Mouse (Mus musculus): Measurements from ENCODE around the gene Mob2. TPM values are rescaled to one million over a fixed set of nuclear protein-coding genes. Genes with fewer than 3 reads are reported as not detected.

Gene Mob2
- total RNA-seq (2022) = 10 to 100 TPM; 52.8 to 65.8 (median 57.6) TPM

DNA sequence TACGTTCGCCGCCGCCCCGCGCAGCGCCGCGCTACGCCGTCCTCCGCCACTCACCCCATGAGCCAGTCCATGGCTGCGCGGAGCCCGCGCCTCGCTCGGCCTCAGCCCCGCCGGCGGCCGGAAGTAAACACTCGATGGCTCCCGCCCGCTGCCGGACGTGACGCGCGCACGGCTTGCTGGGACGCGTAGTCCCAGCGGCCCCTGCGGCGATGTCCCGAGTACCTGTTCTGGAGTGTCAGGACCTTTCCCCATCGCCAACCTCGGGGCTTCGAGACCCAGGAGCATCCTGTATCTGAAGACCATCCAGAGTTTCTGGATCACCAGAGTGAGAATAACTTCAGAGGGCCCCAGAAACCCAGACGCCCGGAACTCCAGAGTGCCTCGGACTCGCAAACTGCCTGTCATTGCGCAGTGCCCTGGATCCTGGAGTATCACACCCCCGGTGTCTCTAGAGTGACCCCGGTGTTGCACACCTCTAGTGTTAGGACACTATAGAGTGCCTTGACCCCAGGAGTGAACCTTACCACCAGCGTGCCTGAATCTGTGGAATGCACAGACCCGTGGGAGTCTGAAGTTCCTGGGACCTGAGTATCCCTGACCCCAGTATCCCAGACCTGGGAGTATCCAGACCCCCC is at the start of gene Mob2:
TSS of gene Mob2 (minus strand) at position 135 of the 635 bp plus-strand sequence.
- peak; percentile 86 for DNase-seq

DNA sequence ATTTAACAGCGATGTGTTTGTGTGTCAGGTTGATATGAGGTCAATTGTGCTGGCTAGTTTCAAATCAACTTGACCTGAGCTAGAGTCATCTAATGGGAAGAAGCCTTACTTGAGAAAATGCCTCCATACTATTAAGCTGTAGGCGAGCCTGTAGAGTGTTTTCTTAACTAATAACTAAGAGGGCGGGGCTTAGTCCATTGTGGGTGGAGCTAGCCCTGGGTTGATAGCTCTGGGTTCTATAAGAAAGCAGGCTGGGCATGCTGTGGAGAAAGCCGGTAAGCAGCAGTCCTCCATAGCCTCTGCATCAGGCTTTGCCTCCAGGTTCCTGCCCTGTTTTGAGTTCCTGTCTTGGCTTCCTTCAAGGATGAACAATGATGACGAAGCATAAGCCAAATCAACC is 43.9 kb upstream of the Mob2 start:
- DNase-seq = no peak

DNA sequence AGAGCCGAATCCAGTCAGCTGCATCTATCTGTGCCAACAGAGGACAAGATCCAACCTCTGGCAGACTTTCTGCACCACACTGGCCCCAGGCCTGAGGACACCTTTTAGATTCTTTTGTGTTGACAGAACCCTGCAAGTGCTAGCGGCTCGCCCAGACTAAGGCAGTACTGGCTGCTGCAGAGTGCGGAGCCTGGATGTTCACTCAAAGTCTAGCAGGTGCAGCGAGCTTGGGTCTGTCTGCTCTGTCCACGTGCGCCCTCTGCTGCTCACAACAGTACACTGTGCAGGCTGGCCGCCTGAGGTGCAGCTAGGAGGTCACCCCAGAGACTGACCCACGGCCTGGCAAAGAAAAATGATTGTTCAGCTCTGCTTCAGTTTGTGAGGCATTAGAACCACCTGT is 36.9 kb upstream of the Mob2 start:
- DNase-seq = no peak

DNA sequence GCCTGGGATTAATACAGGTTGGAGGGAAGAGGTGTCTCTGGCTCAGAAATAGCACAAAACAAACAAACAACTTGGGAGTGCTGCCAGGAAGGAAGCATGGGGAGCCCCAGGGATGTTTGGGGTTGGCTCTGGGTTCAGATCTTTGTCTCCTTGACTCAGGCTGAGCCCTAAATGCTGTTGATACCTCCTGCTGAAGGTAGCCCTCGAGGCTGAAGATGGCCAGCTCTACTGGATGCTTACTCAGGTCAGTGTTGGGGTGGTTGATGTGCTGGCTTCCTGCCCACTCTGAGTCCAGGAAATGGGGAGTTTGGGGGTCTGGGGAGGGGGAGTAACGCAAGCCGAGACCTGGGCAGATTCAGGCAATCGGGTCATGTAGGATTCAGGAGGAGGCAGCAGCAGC is 35.8 kb upstream of the Mob2 start:
- DNase-seq = no peak

DNA sequence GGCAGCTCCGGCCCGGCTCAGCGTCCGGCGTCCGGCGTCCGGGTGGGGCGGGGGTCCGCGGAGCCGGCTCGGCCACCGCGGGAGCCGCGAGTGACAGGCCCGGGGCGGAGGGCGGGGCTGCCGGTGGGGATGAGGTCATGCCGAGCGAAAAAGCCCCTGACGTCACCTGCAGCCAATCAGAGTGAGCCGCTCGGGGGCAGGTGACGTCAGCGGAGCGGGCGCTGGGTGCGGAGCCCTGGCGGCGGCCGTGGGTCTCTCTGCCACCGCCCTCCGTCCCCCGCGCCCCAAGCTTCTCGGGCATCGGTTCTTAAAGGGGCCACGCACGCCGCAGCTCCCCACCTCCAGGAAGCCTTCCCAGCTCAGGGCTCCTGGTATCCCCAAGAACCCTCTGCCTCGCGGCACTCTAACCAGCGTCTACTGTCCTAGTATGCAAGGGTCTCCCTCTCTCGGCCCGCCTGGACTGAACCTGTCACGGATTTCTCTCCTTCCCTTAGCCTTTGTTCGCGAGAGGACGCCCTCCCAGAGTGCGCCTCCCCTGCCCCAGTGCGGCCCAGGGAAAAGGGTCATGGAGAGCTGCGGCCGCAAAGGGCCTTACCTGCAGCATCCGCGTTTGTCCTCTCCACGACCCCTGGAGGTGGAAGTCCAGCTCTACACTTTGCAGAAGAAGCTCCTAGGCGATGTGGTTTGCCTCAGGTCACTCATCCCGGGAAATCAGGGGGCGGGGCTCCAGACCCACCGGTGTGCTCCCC is 34.5 kb upstream of the Mob2 start, which contains the start of gene Dusp8:
TSS of gene Dusp8 (minus strand) at position 661 of the 749 bp plus-strand sequence.
- DNase-seq = peak; percentile 85

DNA sequence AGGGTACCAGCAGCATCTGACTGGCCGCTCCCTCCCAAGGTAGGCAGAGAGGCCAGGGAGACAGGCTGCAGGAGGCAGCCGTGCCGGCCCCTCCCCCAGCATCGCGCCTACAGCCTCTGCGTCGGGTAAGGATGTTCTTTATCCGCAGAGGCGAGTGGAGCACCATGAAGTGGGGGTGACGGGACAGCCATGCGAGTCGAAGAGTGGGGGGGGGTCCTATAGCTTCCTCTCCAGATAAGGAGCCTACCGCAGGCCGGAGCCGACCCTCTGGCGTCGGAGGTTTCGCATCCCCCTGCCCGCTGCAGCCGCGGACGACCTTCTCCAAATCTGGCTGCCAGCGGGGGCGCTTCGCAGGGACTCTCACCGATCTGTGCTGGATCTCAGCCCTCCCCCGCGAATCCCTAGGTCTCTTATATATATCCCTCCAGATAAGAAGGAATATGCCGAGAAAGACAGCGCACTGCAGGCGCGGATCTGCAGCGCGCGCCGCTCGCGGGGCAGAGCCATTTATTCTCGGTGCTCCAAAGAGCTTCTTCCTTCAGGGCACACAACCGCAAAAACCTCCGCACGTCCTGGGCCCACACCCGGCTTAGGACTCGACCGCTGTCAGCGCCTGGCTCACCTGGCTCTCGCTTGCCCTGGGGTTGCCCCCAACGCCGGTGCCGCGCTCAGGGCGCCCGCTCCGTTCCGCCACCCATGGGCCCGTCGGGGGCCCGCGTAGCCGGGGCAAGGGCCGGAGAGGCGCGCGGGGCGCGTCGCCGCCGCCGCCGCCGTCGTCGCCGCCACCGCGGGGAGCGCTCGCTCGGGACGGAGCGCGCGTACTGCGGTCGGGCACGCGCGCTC is 33.7 kb upstream of the Mob2 start:
- no peak for DNase-seq

DNA sequence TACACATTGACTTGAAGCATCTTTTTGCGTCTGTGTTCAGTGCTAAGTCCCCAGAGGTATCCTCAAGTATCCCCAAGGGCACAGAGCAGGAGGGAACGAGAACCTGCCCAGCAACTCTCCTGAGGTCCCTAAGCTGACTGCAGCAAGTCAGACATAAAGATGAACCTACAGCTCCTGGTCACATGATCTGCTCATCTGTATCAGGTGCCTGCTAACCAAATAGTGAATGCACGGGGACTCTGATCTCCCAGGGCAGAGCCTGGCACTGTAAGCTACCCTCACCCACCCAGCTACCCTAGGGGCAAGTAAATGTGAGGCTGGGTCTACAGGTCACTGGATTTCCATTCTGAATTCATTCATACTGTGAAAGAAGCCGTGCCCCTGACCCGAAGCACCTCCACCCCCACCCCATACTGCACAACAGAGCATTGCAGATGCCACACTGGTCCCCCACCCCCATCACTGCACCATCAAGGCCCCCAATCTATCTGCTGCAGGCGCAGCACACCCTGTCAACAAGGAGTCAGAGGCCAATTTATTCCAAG is 32.9 kb upstream of the Mob2 start:
- no peak for DNase-seq

DNA sequence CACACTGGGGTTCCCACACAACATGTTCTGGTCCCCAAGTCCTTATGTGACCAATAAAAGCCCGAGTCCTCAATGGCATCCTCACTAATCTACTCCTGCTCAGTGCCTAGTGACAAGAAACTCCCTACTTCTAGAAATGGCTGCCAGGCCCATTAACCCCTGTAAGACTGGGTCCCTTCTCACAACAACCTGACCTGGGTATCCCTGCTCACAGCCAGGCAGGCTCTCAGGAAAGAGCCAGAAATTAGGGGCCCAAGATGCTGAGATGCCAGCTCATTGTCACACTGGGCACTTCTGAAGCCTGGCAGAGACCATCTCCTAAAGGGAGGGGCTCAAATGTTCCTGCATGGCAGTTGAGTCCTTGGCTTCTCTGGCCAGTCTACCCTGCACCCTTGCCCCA is 32.1 kb upstream of the Mob2 start:
- no peak for DNase-seq

DNA sequence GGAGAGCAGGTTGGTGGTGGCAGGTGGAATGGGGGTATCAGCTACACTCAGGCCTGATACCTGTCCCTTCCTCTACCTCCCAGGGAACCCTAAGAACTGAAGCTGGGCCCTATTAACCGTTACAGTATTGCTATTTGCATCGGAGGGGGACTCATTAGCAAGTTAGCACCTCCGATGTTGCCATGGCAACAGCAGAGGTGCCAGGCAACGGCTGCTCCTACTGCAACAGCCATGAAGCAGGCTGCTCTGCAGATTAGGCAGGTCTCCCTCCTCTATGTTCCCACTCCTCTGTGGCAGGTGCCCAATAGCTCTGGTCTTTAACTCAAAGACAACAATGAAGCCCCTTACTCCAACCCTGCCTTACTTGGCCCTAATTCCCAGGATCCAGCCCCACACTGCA is 31.0 kb upstream of the Mob2 start:
- no peak for DNase-seq

DNA sequence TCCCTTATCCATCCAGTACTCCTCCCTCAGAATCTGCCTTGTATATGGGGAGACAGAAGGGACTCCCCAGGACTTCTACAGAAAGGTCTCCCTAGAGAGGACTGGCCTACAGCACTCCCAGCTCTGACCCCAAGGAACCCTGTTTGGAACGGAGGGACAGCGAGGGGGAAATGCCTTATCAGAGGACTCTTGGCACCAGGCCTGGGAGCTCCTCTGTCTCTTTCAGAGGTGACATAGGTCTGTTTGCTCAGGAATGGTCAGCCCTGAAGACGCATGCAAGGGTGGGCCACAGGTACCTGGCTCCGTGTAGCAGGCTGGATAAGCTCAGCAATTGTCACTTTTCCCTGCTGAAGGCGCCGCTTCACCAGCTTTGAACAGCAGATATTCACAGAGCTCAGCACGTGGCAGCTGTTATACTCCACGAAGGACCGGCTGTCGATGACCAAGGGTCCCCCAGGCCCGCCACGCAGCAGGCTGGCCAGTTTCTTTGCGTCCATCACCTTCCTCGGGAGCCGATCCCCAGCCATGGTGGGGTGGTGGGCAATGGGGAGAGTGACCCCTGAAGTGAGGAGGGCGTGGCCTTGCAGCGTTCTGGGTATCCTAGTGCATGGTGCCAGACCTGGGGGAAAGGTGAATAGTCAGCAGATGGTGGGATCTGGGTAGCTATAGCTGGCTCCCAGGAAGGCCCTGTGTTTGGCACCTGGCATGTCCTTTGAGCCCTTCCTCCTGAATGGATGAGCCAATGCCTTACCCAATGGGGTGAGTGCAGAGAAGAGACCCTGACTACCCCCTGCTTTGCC is 29.0 kb upstream of the Mob2 start:
- no peak for DNase-seq

DNA sequence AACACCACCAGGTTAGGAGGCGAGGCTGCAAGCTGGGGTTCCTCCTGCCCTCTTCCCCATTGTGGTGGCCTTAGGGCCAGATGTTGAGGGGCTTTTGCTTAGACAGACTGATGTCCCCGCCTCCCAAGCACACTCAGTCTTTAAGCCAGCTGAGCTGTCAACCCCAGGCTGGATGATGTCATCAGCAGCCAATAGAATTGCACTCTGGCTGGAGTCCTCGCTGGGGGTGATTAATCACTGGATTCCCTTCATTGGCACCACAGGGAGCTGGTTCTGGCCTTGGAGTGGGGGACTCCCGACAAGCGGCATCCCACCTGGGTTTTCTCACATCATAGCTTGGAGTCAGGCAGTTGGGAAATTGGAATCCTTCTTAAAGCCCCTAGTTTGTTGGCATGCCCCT is 28.0 kb upstream of the Mob2 start:
- peak; percentile 79 for DNase-seq

DNA sequence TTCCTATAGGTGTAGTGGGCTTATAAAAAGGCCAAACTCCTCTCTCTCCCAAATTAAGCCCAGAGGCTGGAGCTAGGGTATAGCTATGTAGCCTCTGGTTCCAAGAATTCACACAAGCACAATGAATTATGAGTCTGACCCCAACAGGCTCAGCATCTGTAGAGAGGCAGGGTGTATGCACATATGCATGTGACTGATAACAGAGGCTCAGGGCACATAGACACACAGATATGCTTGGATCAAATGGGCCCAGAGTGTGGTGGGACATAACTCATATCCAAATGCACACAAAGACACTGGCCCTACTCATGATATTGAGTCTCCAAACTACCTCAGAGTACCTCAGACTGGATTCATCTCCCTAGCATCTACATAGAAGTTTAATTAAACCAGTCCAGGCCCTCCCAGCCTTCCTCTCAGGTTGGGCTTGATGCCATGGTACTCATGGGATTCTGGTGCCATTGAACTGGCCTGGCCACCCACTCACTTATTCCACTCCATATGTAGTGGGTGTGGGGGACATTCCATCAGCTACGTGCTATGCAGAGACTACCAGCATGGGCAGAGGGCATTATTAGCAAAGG is 26.3 kb upstream of the Mob2 start:
- no peak for DNase-seq

DNA sequence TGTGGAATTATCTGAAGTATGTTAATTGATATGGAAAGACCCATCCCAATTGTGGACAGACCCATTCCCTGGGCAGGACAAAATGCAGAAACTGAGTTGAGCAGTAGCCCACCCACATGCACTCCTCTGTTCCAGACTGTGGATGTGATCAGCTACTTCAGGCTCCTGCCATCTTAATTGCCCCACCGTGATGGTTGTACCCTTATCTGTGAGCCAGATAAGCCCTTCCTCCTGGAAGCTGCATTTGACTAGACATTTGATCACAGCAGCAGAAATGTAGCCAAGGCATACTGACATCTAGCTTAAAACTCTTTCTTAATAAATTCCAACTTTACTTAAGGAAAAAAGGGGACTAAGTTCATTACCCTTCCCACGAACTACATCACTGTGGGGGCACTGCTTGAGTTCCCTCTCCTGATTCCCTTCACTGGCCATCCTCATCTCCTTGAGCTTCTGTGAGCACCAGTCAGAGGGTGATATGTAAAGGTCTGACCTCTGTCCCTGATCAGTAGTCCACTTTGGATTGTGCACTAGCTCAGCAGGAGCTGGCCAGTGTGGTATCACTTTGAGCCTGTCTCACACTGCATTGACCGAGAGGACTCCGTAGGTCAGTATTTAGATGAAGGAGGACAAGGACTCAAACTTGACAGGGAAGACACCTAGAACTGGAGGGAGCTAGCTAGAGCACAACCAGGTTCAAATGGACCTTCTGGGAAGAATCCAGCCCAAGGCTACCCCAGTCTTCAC is 25.5 kb upstream of the Mob2 start:
- DNase-seq = no peak

DNA sequence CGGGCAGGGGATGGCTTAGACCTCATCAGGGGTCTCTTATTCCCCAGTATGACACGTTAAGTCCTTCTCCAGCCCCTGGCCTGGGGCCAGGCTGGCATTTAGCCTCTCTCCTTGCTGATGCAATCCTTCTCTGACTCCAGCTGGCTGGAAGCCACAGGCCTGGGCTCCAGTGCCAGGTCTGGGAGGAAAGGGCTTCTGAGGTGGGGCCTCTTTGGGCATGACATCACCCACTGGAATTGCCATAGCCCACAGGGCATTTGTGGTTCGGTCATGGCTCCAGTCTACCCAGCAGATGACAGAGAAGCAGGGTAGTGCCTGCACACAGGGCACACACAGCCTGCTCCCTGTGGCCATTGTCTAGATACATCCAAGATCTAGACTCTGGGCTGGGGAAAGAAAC is 24.0 kb upstream of the Mob2 start:
- peak; percentile 91 for DNase-seq

DNA sequence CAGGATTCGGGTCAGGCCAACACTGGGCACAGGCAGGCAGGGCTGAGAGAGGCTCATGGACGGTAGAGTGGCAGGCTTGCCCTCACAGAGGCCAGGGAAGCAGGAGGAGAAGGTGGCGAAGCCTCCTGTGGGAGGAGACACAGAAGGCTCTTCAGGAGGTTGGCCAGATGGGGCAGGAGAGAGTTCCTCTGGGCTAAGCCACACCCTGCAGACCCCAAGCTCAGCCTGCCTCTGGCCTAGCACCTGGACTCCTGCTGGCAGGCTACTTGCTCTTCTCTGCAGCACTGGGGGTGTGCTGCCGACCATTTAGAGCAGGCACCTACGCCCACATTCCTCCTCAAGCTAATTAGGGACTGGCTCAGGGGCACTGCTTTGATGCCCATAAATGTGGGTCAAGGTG is 23.5 kb upstream of the Mob2 start:
- no peak for DNase-seq

DNA sequence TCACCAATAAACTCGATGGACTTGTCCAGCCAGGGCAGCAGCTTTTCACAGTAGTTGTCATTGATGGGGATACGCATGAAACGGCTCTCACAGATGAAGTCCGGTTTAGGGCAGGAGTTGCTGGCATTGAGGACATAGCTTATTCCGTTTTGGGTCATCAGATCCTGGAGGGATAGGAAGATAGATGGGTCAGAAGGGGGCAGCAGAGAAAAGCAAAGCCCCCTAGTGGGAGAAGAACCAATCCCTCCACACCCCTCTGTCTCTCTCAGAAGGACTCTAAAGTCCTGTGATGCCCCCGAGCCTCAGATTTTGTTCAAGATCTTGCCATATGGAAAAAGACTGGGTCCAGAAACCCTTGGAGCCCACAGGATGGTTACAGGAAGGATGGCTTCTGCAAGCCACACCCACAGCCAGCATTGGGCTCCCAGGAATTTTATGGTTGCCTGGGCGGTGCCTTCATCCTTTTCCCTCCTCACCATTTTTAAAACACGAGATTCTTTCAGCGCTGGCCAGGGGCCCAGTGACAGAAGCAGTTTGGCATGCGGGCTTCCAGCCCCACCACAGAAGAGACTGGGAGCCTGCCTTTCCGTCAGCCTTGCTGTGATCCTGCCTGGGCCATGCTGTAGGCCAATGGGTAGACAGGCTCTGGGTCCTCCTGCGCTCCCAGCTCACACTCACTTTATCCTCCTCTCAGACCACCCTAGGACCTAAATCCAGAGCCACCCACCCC is 22.9 kb upstream of the Mob2 start:
- no peak for DNase-seq

DNA sequence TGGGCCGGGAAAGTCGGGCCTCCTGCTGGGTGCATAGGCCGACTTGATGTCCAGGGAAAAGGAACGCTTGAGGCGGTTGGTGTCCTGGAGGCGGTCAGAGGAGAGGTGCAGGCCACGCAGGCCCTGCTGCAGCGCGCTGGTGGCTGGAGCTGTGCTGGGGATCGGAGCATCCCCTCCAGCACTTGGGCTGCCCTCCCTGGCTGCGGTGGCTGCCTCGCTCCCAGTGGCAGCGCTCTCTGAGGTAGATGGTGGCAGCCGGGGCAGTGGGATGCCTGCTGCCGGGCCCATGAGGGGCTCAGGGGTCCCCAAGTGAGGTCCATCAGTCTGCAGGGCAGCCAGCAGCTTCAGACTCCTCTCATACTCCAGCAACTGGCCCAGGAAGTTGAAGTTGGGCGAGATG is 21.7 kb upstream of the Mob2 start:
- DNase-seq = no peak

DNA sequence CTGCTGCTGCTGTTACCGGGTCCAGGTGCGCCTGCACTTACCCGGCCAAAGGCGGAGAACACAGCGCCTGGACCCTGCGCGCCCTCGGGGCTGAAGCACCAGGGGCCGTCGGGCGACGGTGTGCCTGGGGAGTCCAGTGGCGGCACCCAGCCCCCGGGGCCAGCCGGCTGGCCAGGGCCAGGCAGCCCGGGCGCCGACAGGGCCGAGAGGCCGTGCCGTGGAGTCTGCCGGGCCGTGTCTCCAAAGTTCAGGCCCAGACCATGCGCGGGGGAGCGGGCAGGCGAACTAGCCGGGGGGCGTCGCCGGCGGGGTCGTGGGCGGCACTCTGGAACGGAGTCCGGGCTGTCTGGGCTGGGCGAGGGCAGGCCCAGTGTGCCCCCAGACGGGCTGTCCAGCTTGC is 21.3 kb upstream of the Mob2 start:
- no peak for DNase-seq

DNA sequence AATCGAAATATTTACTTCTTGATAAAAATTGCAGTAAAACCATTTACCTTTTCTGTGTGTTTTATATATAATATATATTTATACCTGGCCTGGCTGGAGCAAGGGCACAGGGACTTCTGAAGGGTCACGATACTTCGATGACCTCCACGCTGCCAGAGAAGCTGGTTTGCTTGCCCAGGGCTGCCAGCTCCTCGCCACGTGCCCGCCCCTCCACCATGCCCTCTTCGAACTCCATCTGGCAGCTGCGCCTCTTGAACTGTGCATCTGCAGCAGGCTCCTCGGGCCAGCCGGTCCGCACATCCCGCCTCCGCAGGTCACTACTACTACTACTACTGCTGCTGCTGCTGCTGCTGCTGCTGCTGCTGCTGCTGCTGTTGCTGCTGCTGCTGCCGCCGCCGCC is 20.9 kb upstream of the Mob2 start:
- DNase-seq = no peak

DNA sequence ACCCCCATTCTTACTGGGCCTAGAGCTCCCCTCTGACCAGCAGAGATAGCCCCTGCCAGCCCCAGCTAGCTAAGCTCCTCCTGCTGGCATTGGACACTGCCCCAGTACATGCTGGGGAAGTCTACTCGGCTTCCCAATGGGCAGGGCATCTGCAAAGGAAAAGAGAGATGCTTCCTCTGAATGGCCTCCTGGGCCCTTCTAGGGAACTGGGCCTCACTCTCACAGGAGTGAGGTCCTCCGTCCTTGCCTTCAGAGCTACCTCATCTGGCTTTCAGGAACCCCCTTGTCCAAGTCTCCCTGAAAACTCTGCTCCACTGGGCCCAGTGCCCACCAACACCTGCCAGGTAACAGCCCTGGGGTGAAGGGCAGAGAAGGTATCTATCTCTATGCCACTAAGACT is 20.0 kb upstream of the Mob2 start:
- DNase-seq = no peak
